Mouse (Mus musculus) cerebellum, adult 2 months (tissue): ENCODE measurements around the gene Lef1.

Experiments used
- CTCF ChIP-seq: fragments of 200-500 bp; IDR thresholded peaks from 2 replicates; pipeline ENCODE4 v1.5.1; 2011; ENCODE audit warnings: low read depth, mild to moderate bottlenecking, control low read depth, low read length, moderate library complexity, borderline replicate concordance; ENCODE audit not compliant: insufficient read depth
- POLR2A ChIP-seq: fragments of 200-500 bp; IDR thresholded peaks from 2 replicates; pipeline ENCODE4 v1.6.1; 2011; ENCODE audit warnings: low read length, control low read depth, borderline replicate concordance; ENCODE audit not compliant: insufficient read depth

DNA sequence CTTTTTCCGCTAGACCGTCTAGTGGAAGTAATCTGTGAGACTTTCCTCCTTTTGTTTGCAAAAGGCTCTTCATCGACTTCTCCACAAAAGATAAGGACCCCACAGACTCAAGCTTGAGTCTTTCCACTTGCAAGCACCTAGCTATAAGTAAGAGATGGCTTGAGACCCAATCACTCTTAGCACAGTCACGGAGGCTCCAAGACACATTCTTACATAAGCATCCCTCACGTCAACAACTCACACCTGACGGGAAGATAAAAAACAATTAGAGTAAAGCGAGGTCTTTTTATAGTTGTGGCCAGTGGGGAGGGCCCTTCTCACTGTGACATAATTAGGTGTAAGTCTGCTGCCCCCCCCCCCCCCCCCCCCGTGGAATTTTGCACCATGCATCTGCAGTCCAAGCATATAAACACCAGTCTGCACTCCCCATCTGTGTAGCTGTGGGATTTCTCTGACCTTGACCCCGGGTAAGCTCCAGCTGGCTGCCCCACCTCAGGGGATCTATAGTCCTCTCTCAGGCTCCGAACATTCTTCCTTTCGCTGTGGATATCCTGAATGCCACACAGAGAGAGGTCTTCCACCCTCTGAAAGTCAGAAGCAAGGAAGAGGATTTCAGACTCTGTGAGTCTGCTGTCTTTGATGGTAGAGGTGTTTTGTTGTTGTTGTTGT, 61.2 kb downstream of the Lef1 start:
- TF ChIP-seq POLR2A = no peak
- no peak for TF ChIP-seq CTCF
